8 mouse cellular contexts compared by ENCODE assay signal in genomic region chr15:8168591-8169265, GRCm38 (mm10). TPM values are rescaled to one million over a fixed set of nuclear protein-coding genes. Genes with fewer than 3 reads are reported as not detected.
DNase-seq lines count a peak whose midpoint lies in the region; ATAC-seq lines count a peak whose summit lies in the region.

Gene Cplane1, plus strand, starts transcription at chr15:8169106.

- H3K4me1 ChIP-seq in heart, embryonic 14.5 days (ENCODE audit: control insufficient read depth in 2 of 2, insufficient read depth in 2 of 2, low read length in 2 of 2): no peaks in the 10 kb centered on the region
- peaks cover 14% of the 10 kb centered on the region; the same call in 1 of the 2 replicates for H3K4me1 ChIP-seq in liver, embryonic 13.5 days (replicated peaks)
- 0 out of 2 replicates have a peak, but pooled peaks cover 3% of the 10 kb centered on the region for H3K4me1 ChIP-seq in stomach, embryonic 16.5 days (ENCODE audit: control insufficient read depth, insufficient read depth, low read length)

- under 1% methylated on average over 30 of the region's 47 CpGs for WGBS in heart, embryonic 14.5 days
- WGBS in liver, embryonic 13.5 days (ENCODE audit: insufficient replicate concordance): 1% methylated on average over 40 of the region's 47 CpGs
- WGBS in stomach, embryonic 16.5 days: under 1% methylated on average over 35 of the region's 47 CpGs

- peak within 1 kb of the TSS; percentile 90 for H3K9ac ChIP-seq in heart, embryonic 14.5 days (ENCODE audit: low read length)
- H3K9ac ChIP-seq in liver, embryonic 13.5 days: peak within 1 kb of the TSS; percentile 81
- H3K9ac ChIP-seq in stomach, embryonic 16.5 days (ENCODE audit: low read length): peak within 1 kb of the TSS; percentile 83

- H3K36me3 ChIP-seq in heart, embryonic 14.5 days (ENCODE audit: control insufficient read depth, insufficient read depth, low read length): peaks cover 31% of the 10 kb centered on the region
- H3K36me3 ChIP-seq in liver, embryonic 13.5 days: no peaks in the 10 kb centered on the region
- H3K36me3 ChIP-seq in stomach, embryonic 16.5 days (ENCODE audit: control insufficient read depth, insufficient read depth, low read length): 0 out of 2 replicates have a peak, but pooled peaks cover 2% of the 10 kb centered on the region

- H3K9me3 ChIP-seq in heart, embryonic 14.5 days (ENCODE audit: control insufficient read depth, low read length): no peaks in the 10 kb centered on the region
- no peaks in the 10 kb centered on the region for H3K9me3 ChIP-seq in liver, embryonic 13.5 days (replicated peaks)
- no peaks in the 10 kb centered on the region for H3K9me3 ChIP-seq in stomach, embryonic 16.5 days (replicated peaks; ENCODE audit: control insufficient read depth, low read length)

- H3K4me2 ChIP-seq in heart, embryonic 14.5 days (ENCODE audit: low read length): peak within 1 kb of the TSS; percentile 84
- peak within 1 kb of the TSS; percentile 100 for H3K4me2 ChIP-seq in liver, embryonic 13.5 days
- peak within 1 kb of the TSS; percentile 62 for H3K4me2 ChIP-seq in stomach, embryonic 16.5 days (ENCODE audit: low read depth, low read length)

- H3K4me3 ChIP-seq in heart, embryonic 14.5 days (ENCODE audit: control insufficient read depth in 1 of 2, insufficient read depth in 1 of 2, low read depth in 1 of 2, low read length in 2 of 2): peak within 1 kb of the TSS; percentile 65 to 83
- peak within 1 kb of the TSS; percentile 81 for H3K4me3 ChIP-seq in liver, embryonic 13.5 days (replicated peaks)
- peak within 1 kb of the TSS; percentile 76 for H3K4me3 ChIP-seq in stomach, embryonic 16.5 days (replicated peaks; ENCODE audit: low read length)

- H3K27me3 ChIP-seq in heart, embryonic 14.5 days (ENCODE audit: control insufficient read depth, insufficient read depth, low read length): no peaks in the 10 kb centered on the region
- no peaks in the 10 kb centered on the region for H3K27me3 ChIP-seq in liver, embryonic 13.5 days
- H3K27me3 ChIP-seq in stomach, embryonic 16.5 days (ENCODE audit: control insufficient read depth, insufficient read depth, low read length): no peaks in the 10 kb centered on the region

- peak; percentile 95 for DNase-seq in CD4-positive helper T cell, adult 2 months (ENCODE audit: low read depth, low spot score)
- peak; percentile 85 for DNase-seq in brain, embryonic 18.5 days (ENCODE audit: low read depth, low spot score)
- peak; percentile 96 for DNase-seq in kidney, postnatal 14 days
- peak; percentile 91 for DNase-seq in liver, embryonic 13.5 days
- DNase-seq in neural tube, embryonic 10.5 days (ENCODE audit: extremely low spot score, low spot score): peak; percentile 95

- peak within 1 kb of the TSS; percentile 68 to 82 for H3K27ac ChIP-seq in heart, embryonic 14.5 days (replicated peaks in 1 of 2; ENCODE audit: control insufficient read depth in 1 of 2, insufficient read depth in 1 of 2, low read depth in 2 of 2, low read length in 2 of 2)
- H3K27ac ChIP-seq in liver, embryonic 13.5 days: no peak within 1 kb of the TSS
- H3K27ac ChIP-seq in stomach, embryonic 16.5 days (ENCODE audit: low read length): peak within 1 kb of the TSS; percentile 34

- peak; percentile 99 for ATAC-seq in erythroid progenitor cell, adult 5-6 weeks (replicated peaks; ENCODE audit: low FRiP score, poor library complexity, severe bottlenecking)
- peak; percentile 99 for ATAC-seq in heart, embryonic 14.5 days (ENCODE audit: insufficient number of reproducible peaks, insufficient read depth, low FRiP score, low read depth)
- peak; percentile 99 for ATAC-seq in liver, embryonic 13.5 days (ENCODE audit: low read depth)
- ATAC-seq in stomach, embryonic 16.5 days (ENCODE audit: insufficient read depth, low FRiP score): peak; percentile 99

RNA-seq across cellular contexts. Expression of gene Cplane1, which starts in this region (rescaled TPM):
- total RNA-seq in erythroid progenitor cell, adult 5-6 weeks (2015; ENCODE audit: low replicate concordance): 1.1 and 1.7 TPM in 2 replicates
- 1.9 and 7.9 TPM in 2 replicates for total RNA-seq in erythroid progenitor cell, adult 5-6 weeks (2017; ENCODE audit: low replicate concordance)
- polyA plus RNA-seq in heart, embryonic 14.5 days (2014; fragmentation: Nextera tagmentation; extraction: Ambion mirVana): 6.7 and 8.4 TPM in 2 replicates
- 0.69 and 0.75 TPM in 2 replicates for polyA plus RNA-seq in liver, embryonic 13.5 days (2015; fragmentation: Nextera tagmentation; extraction: Ambion mirVana)
- 4.3 and 5.6 TPM in 2 replicates for polyA plus RNA-seq in stomach, embryonic 16.5 days (2015; fragmentation: Nextera tagmentation; extraction: Ambion mirVana)

Comparison
In these comparisons a context has a peak if more than half of its experiments do, and no peak if none do; other contexts are left out.
1. Peak in DNase-seq, ATAC-seq, H3K4me3 ChIP-seq, H3K9ac ChIP-seq and H3K4me2 ChIP-seq in liver, embryonic 13.5 days; RNA of the gene not detected or under 1 TPM.